Mouse (Mus musculus) neural tube, embryonic 14.5 days (tissue): ENCODE measurements around the gene Vwa8. TPM values are rescaled to one million over a fixed set of nuclear protein-coding genes. Genes with fewer than 3 reads are reported as not detected.

Experiments used
- ATAC-seq: fragments of 200-750 bp; cut with Nextera tagmentation; 2 replicates; pipeline ENCODE4 v1.8.0; 2017; ENCODE audit warnings: low read depth, mild to moderate bottlenecking, moderate TSS enrichment, moderate library complexity
- H3K27ac ChIP-seq: fragments of 300-500 bp; sonication (generic); 2 replicates; pipeline ENCODE4 v1.5.1; 2014; ENCODE audit warnings: low read depth, mild to moderate bottlenecking, control low read depth, low read length, moderate library complexity, mixed read lengths
- H3K27me3 ChIP-seq: fragments of 300-500 bp; sonication (generic); 2 replicates; pipeline ENCODE4 v1.6.1; 2014; ENCODE audit warnings: low read length; ENCODE audit not compliant: control insufficient read depth, insufficient read depth
- H3K36me3 ChIP-seq: fragments of 300-500 bp; sonication (generic); 2 replicates; pipeline ENCODE4 v1.6.1; 2014; ENCODE audit warnings: low read length, mixed read lengths; ENCODE audit not compliant: control insufficient read depth, insufficient read depth
- H3K4me1 ChIP-seq: fragments of 300-500 bp; sonication (generic); 2 replicates; pipeline ENCODE4 v1.6.1; 2014; ENCODE audit warnings: low read length; ENCODE audit not compliant: control insufficient read depth, insufficient read depth
- H3K4me2 ChIP-seq: fragments of 300-500 bp; sonication (generic); 2 replicates; pipeline ENCODE4 v1.6.1; 2014; ENCODE audit warnings: mild to moderate bottlenecking, low read depth, low read length, control low read depth
- H3K4me3 ChIP-seq: fragments of 300-500 bp; sonication (generic); 2 replicates; pipeline ENCODE4 v1.5.1; 2014; ENCODE audit warnings: low read depth, low read length, control low read depth, mixed read lengths
- H3K9ac ChIP-seq: fragments of 300-500 bp; sonication (generic); replicated peaks from 2 replicates; pipeline ENCODE4 v1.6.1; 2014; ENCODE audit warnings: low read depth, mild to moderate bottlenecking, control low read depth, low read length, mixed read lengths
- H3K9me3 ChIP-seq: fragments of 300-500 bp; sonication (generic); 2 replicates; pipeline ENCODE4 v1.6.1; 2016; ENCODE audit warnings: low read length; ENCODE audit not compliant: control insufficient read depth
- WGBS: fragments of 180-500 bp; shearing (Covaris S2); extraction: QIAGEN DNeasy Blood & Tissue Kit; methylation state at CpG from one replicate; pipeline ENCODE4 v1.1.7; 2014; 5-methylcytosine and 5-hydroxymethylcytosine counted together
- polyA plus RNA-seq: library from polyadenylated mRNA; unstranded; fragments of >200 nt; fragmentation: Nextera tagmentation; extraction: Ambion mirVana; gene quantifications from 2 replicates; pipeline ENCODE4 v1.2.1, GENCODE M21; 2014

Gene Vwa8
- polyA plus RNA-seq, 1 experiment from 2014 or later, result 8.7 TPM

DNA sequence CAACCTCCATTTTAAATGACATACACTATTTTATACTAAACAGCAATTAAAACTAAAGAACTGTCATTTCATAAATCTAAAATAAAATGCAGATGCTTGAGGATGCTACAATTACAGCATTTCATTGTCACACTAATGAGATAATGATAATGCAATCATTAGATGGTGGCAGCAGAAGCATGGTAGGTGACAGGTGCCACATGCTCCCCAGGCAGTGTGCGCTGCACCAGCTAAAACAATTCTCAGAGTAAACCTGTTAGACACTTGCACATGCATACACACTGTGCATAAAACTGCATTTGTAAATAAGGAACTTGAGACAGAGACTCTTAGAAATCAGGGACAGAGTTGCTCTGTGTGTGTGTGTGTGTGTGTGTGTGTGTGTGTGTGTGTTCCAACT lies 220.7 kb downstream of the Vwa8 start:
- Histone ChIP-seq H3K9ac (no peak overlapping the region), H3K4me3 (no peak overlapping the region), H3K27me3 (no peaks in the 10 kb centered on the region), H3K27ac (no peak overlapping the region), H3K9me3 (no peaks in the 10 kb centered on the region), H3K36me3 (no peaks in the 10 kb centered on the region), H3K4me2 (no peak overlapping the region), H3K4me1 (no peaks in the 10 kb centered on the region)
- no peak for ATAC-seq
- 87% methylated on average over 1 of the region's 1 CpGs for WGBS

GRCm38 (mm10) chr14:79074786-79075185 lies 225.9 kb downstream of the Vwa8 start:
- no peak for ATAC-seq
- 89% methylated on average over 8 of the region's 8 CpGs for WGBS

DNA sequence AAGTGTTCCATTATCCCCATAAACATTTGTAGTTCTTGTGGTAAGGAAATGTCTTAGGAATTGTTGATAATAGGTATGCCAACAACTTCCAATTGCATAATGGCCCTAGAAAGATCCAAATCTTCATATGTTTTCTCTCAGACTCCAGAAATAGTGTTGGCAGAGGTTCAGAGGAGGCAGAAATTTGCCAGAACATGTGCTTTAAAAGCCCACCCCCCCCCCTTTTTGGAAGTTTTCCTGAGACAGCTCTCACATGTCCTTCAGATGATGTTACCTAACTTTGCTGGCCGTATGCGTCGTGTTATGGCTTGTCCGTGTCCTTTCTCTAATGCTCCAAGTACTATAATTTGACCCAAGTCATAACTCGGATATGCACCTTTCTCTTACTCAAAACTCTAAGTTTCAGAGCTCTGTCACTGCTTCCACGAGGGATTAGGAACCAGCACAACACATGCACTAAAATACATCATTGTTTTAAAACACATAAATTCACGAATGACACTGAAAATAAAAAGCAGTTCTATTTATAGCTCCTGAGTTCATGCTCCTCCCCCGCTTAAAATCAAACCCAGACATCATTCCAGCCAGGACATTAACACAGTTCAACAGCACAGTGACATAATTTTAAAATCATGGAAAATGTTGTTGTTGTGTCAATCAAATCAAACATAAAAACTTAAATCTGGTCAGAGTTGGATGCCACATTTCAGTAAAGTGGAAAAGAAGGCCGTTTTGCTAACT lies 227.9 kb downstream of the Vwa8 start:
- Histone ChIP-seq H3K27ac (no peak overlapping the region), H3K27me3 (no peaks in the 10 kb centered on the region), H3K36me3 (no peaks in the 10 kb centered on the region), H3K9me3 (no peaks in the 10 kb centered on the region), H3K4me1 (no peaks in the 10 kb centered on the region), H3K4me2 (no peak overlapping the region), H3K9ac (no peak overlapping the region), H3K4me3 (no peak overlapping the region)
- WGBS, result 83% methylated on average over 9 of the region's 9 CpGs
- no peak for ATAC-seq

More at GRCm38 (mm10) chr14:79074786-79075185, 225.9 kb downstream of the Vwa8 start:
- Histone ChIP-seq H3K9ac (no peak overlapping the region), H3K4me2 (no peak overlapping the region), H3K4me1 (no peaks in the 10 kb centered on the region), H3K9me3 (no peaks in the 10 kb centered on the region), H3K4me3 (no peak overlapping the region), H3K27ac (no peak overlapping the region), H3K27me3 (no peaks in the 10 kb centered on the region), H3K36me3 (no peaks in the 10 kb centered on the region)

DNA sequence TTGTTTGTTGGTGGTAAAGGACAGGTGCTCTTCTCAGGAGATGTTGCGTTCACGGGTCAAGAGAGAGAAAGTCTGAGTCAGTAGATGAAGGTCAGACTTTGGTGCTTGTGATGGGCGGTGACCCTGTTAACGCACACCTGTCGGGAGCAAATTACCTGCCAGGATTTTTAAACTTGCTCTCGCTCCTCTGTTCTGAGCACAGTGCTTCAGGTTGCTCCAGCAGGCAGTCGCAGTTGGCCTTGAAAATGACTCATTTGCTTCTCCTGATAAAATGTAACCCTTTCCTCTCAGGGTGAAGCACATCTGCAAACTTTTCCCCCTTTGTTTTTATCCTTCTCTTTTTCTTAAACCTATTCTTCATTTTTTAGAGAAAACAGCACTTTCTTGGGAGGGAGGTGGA lies 234.7 kb downstream of the Vwa8 start:
- Histone ChIP-seq H3K9me3 (no peaks in the 10 kb centered on the region), H3K4me2 (no peak overlapping the region), H3K9ac (no peak overlapping the region), H3K4me1 (no peaks in the 10 kb centered on the region), H3K27me3 (no peaks in the 10 kb centered on the region), H3K36me3 (no peaks in the 10 kb centered on the region), H3K27ac (no peak overlapping the region), H3K4me3 (no peak overlapping the region)
- no peak for ATAC-seq
- WGBS, result 81% methylated on average over 7 of the region's 7 CpGs

- H3K27me3 ChIP-seq, result no peaks in the 10 kb centered on the region
- no peak overlapping the region for H3K27ac ChIP-seq
- 87% methylated on average over 5 of the region's 5 CpGs for WGBS
- no peaks in the 10 kb centered on the region for H3K9me3 ChIP-seq
- ATAC-seq, result no peak
- no peak overlapping the region for H3K9ac ChIP-seq
- H3K4me3 ChIP-seq, result no peak overlapping the region
- H3K4me1 ChIP-seq, result no peaks in the 10 kb centered on the region
- no peak overlapping the region for H3K4me2 ChIP-seq
- no peaks in the 10 kb centered on the region for H3K36me3 ChIP-seq
These were observed 237.2 kb downstream of the Vwa8 start for GRCm38 (mm10) chr14:79086006-79086405.

DNA sequence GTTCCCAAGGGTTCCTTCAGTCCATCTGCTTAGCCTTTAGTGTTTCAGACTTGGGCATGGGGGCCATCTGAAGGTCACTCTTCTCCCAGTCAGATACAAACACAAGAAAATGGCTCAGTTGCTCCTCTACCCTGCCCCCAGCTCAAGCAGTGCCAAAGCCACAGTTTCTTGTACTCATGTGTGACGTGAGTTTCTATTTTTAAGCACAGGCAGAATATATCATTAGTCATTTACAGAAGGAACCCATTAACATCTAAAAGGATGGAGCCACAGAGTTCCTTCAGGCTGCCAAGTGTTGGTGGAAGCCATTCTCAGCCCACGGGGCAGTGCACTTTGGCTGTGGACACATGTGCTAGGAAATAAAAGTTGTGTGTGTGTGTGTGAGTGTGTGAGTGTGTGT lies 240.6 kb downstream of the Vwa8 start:
- no peak overlapping the region for H3K27ac ChIP-seq
- H3K9ac ChIP-seq, result no peak overlapping the region
- H3K27me3 ChIP-seq, result no peaks in the 10 kb centered on the region
- H3K9me3 ChIP-seq, result peaks cover 4% of the 10 kb centered on the region; the same call in 1 of the 2 replicates
- no peak overlapping the region for H3K4me3 ChIP-seq
- 29% methylated on average over 2 of the region's 2 CpGs for WGBS
- H3K4me1 ChIP-seq, result no peaks in the 10 kb centered on the region
- H3K4me2 ChIP-seq, result no peak overlapping the region
- peaks cover 4% of the 10 kb centered on the region; the same call in 1 of the 2 replicates for H3K36me3 ChIP-seq
- peak; percentile 56; the same call in 1 of the 2 replicates for ATAC-seq

- no peak overlapping the region for H3K9ac ChIP-seq
- no peak overlapping the region for H3K4me2 ChIP-seq
- no peaks in the 10 kb centered on the region for H3K4me1 ChIP-seq
- H3K27ac ChIP-seq, result no peak overlapping the region
- H3K9me3 ChIP-seq, result peaks cover 6% of the 10 kb centered on the region; the same call in 1 of the 2 replicates
- 90% methylated on average over 12 of the region's 12 CpGs for WGBS
- H3K4me3 ChIP-seq, result no peak overlapping the region
- H3K27me3 ChIP-seq, result no peaks in the 10 kb centered on the region
- peaks cover 6% of the 10 kb centered on the region for H3K36me3 ChIP-seq
- ATAC-seq, result no peak
These were observed 248.3 kb downstream of the Vwa8 start for GRCm38 (mm10) chr14:79097181-79097580.

- H3K4me3 ChIP-seq, result no peak overlapping the region
- ATAC-seq, result peak; percentile 88
- H3K9ac ChIP-seq, result no peak overlapping the region
- 35% methylated on average over 14 of the region's 14 CpGs for WGBS
- no peaks in the 10 kb centered on the region for H3K9me3 ChIP-seq
- no peaks in the 10 kb centered on the region for H3K4me1 ChIP-seq
- no peaks in the 10 kb centered on the region for H3K36me3 ChIP-seq
- H3K4me2 ChIP-seq, result peak overlapping the region; percentile 15; the same call in 1 of the 2 replicates
- no peaks in the 10 kb centered on the region for H3K27me3 ChIP-seq
- no peak overlapping the region for H3K27ac ChIP-seq
These were observed 258.0 kb downstream of the Vwa8 start for GRCm38 (mm10) chr14:79106655-79107515.

GRCm38 (mm10) chr14:79109375-79109774 lies 260.5 kb downstream of the Vwa8 start:
- Histone ChIP-seq H3K9ac (no peak overlapping the region), H3K36me3 (no peaks in the 10 kb centered on the region), H3K27me3 (no peaks in the 10 kb centered on the region), H3K4me1 (no peaks in the 10 kb centered on the region), H3K9me3 (no peaks in the 10 kb centered on the region), H3K4me3 (no peak overlapping the region), H3K27ac (no peak overlapping the region), H3K4me2 (no peak overlapping the region)
- no peak for ATAC-seq
- WGBS, result 42% methylated on average over 1 of the region's 1 CpGs
